Mouse (Mus musculus): Measurements from ENCODE around the gene Csf1. TPM values are rescaled to one million over a fixed set of nuclear protein-coding genes. Genes with fewer than 3 reads are reported as not detected.

The Csf1 gene
- total RNA-seq, 2 experiments from 2014 or later: 25.5 to 25.8 TPM

DNA sequence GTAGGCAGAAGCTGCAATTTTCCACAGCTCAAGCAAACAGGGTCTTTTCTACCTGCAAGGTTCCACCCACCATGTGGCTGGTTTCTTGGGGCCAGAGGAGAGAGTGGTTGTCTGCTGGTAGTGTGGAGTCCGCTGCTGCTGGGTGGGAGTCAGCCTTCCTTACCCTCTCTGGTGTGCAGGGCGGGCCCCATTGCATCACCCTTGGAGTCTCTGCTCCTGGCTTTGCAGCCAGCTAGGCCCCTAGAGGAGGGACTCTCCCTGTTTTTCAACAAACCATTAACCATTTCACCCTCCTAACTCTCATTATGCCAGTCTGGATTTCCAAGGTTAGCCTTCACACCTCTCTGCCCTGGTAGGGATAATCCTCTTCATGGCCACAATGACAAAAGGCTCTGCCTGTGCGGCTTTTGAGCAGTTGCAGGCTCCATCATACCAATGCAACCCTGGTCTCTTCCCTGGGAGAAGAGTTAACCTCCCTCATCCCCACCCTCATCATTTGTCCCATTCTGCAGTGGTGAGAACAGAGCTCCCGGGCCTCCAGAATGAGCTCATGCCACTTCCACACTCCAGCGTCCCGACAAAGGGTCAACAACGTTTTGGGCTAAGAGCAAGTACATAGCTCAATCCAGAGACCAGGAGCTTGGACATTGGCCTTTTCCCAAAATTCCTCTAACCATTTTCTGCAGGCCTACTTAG lies 56.4 kb downstream of the Csf1 start:
- peak; percentile 78 to 85 for DNase-seq

- DNase-seq: no peak
These were observed 58.4 kb downstream of the Csf1 start for GRCm38 (mm10) chr3:107701767-107702394.

GRCm38 (mm10) chr3:107700625-107701024 lies 59.6 kb downstream of the Csf1 start:
- DNase-seq: no peak

- no peak for DNase-seq
These were observed 63.4 kb downstream of the Csf1 start for GRCm38 (mm10) chr3:107696910-107697309.

DNA sequence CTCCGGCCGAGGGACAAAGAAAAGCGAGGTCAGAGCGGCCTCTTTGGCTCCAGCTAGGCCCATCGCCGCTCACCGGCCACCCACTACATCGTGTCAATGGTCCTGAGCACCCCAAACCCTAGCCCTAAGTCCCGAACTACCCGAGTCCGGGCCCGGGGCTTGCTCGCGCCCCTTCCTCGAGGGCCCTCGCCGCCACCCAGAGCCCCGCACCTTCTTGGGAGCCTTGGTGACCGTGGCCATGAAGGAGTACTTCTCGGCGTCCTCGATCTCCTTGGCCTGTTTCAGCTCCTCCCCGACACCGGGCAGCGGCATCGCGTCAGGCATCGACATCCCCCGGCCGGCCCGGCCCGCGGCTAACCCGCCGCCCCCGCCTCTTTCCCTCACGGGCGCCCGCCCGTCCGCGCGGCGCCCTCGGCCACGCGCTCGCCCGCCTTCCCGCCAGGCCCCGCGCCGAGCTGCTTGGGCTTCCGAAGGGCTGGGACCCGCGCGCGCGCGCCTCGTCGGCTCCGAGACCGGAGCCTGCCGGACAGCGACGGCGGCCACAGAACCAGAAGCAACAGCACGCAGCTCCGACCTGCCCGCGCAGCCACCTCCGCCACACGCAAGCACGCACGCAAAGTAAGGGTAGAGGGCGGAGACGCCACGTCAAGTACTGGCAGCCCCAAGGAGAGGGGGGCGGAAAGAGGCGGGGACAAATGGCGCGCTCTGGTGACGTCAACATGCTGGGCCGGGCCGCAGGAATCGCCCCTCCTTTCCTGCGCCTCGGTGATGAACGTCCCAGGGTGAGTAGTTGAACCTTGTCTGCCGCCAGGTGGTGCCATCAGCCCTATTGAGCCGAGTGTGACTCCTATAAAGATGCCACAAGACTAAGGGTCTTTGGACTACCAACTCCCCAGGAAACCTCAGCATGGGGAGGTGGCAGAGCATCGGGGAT lies 64.1 kb downstream of the Csf1 start, which contains the start of gene Ahcyl1:
TSS of gene Ahcyl1 (minus strand) at position 613 of the 934 bp plus-strand sequence.
- peak; percentile 98 to 99 for DNase-seq

- DNase-seq: no peak
These were observed 64.9 kb downstream of the Csf1 start for GRCm38 (mm10) chr3:107695219-107695947.

GRCm38 (mm10) chr3:107694256-107694900 lies 65.9 kb downstream of the Csf1 start:
- no peak for DNase-seq

Other genes with a start within 250 kb of the Csf1 start
- gene Slc6a17, start 242.5 kb downstream of the Csf1 start, total RNA-seq (2021): 1 to 10 TPM; 4.1 to 6.9 TPM
- not detected for gene Ubl4b, start 205.4 kb downstream of the Csf1 start, total RNA-seq (2021)
- not detected for gene Alx3, start 165.4 kb downstream of the Csf1 start, total RNA-seq (2021)
- not detected for gene Gm10961, start 129.1 kb downstream of the Csf1 start, total RNA-seq (2021)
- gene Strip1, start 128.8 kb downstream of the Csf1 start, total RNA-seq (2021): 10 to 100 TPM; 21.5 to 21.6 TPM
- gene Ahcyl1, start 63.9 kb downstream of the Csf1 start, total RNA-seq (2021): 10 to 100 TPM; 73.1 to 90.9 TPM
- gene Eps8l3, start 116.8 kb upstream of the Csf1 start, total RNA-seq (2021): not detected
- gene Gstm5, start 135.4 kb upstream of the Csf1 start, total RNA-seq (2021): 10 to 100 TPM; 51.3 to 56.7 TPM
- 10 to 100 TPM; 69.7 to 92.0 TPM for gene Gstm7, start 171.3 kb upstream of the Csf1 start, total RNA-seq (2021)
- 1 to 10 TPM; 4.3 to 4.9 TPM for gene Gstm6, start 183.3 kb upstream of the Csf1 start, total RNA-seq (2021)
- not detected for gene Gstm3, start 208.8 kb upstream of the Csf1 start, total RNA-seq (2021)
- 100 to 1,000 TPM; 204 to 244 TPM for gene Gstm2, start 226.0 kb upstream of the Csf1 start, total RNA-seq (2021)

Measured in heart, adult 18-20 months (tissue).